Comparison of ENCODE assay signal across 8 mouse cellular contexts in the genomic region with DNA sequence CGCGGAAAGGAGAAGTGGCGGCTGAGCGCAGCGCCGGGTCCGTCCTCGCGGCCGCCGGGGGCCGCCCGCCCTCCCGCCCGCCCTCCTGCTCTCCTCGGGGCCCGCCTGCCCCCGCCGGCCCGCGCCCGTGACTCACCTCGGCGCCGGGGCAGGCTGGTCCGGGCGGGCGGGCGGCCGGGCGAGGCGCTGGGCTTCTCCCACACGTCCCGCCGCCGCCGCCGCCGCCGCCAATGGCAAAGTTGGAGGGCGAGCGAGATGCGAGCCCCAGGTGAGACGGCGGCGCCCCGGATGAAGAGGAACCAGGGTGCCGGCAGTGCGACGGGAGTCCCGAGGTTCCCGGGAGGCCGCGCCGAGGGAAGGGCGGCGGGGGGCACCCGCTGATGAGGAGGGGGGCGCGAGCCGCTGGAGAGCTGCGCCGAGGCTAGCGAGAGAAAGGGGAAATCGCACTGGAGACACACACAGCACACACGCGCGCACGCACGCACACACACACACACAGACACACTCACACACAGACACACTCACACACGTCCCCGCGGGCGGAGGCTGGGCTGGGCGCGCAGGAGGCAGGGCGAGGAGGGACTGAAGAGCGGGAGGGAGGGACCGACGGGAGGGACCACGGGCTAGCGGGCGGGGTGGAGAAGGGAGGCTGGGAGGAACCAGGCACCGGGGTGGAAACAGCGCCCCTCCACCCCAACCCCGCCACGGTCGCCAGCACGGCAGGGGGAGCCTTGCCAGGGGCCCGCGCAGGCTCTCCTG. TPM values are rescaled to one million over a fixed set of nuclear protein-coding genes. Genes with fewer than 3 reads are reported as not detected.
DNase-seq lines count a peak whose midpoint lies in the region; ATAC-seq lines count a peak whose summit lies in the region.

No protein-coding gene starts in this region.

- peak overlapping the region; percentile 76 for H3K4me2 ChIP-seq in heart, embryonic 16.5 days (ENCODE audit: low read depth, low read length)

- H3K27me3 ChIP-seq in erythroblast, embryonic 14.5 days (ENCODE audit: control insufficient read depth): peaks cover 35% of the 10 kb centered on the region
- no peaks in the 10 kb centered on the region for H3K27me3 ChIP-seq in heart, embryonic 16.5 days (ENCODE audit: control insufficient read depth, insufficient read depth, low read length)

- ATAC-seq in heart, embryonic 16.5 days (replicated peaks; ENCODE audit: extremely low read depth, insufficient read depth, low FRiP score): peak; percentile 89

- H3K27ac ChIP-seq in heart, embryonic 16.5 days (ENCODE audit: low read length): peak overlapping the region; percentile 94

- WGBS in heart, embryonic 16.5 days: 17% methylated on average over 51 of the region's 91 CpGs

- peak overlapping the region; percentile 87 for H3K9ac ChIP-seq in heart, embryonic 16.5 days (ENCODE audit: low read length)

- peak overlapping the region; percentile 72 for H3K4me3 ChIP-seq in erythroblast, embryonic 14.5 days (replicated peaks)
- H3K4me3 ChIP-seq in heart, embryonic 16.5 days (ENCODE audit: low read length): peak overlapping the region; percentile 72

- no peaks in the 10 kb centered on the region for H3K36me3 ChIP-seq in erythroblast, embryonic 14.5 days (ENCODE audit: control insufficient read depth)
- H3K36me3 ChIP-seq in heart, embryonic 16.5 days (ENCODE audit: control insufficient read depth, insufficient read depth): no peaks in the 10 kb centered on the region

- peak; percentile 91 for DNase-seq in CD4-positive helper T cell, adult 2 months (ENCODE audit: low read depth, low spot score)
- peak; percentile 70 for DNase-seq in adipocyte (ENCODE audit: low spot score)
- peak; percentile 82 for DNase-seq in kidney, postnatal 10 days
- DNase-seq in lung, postnatal 25 days (ENCODE audit: low spot score): peak; percentile 77
- DNase-seq in right cerebral cortex, postnatal 14 days: peak; percentile 30
- peak; percentile 77 to 81 for DNase-seq in urinary bladder, postnatal 4 days (ENCODE audit: low spot score in 2 of 2)

- H3K4me1 ChIP-seq in erythroblast, embryonic 14.5 days (ENCODE audit: control insufficient read depth): peaks cover 25% of the 10 kb centered on the region
- peaks cover 26% of the 10 kb centered on the region for H3K4me1 ChIP-seq in heart, embryonic 16.5 days (ENCODE audit: control insufficient read depth, insufficient read depth, low read length)

- H3K9me3 ChIP-seq in erythroblast, embryonic 14.5 days (ENCODE audit: control insufficient read depth, low read length): peaks cover 9% of the 10 kb centered on the region
- H3K9me3 ChIP-seq in heart, embryonic 16.5 days (replicated peaks; ENCODE audit: control insufficient read depth, low read length): no peaks in the 10 kb centered on the region

RNA-seq across cellular contexts. Expression of a gene that starts 9.0 kb away (rescaled TPM):
- 0.06 and 0.09 TPM in 2 replicates for polyA plus RNA-seq in erythroblast, embryonic 14.5 days (2012)
- 10.0 and 10.1 TPM in 2 replicates for polyA plus RNA-seq in heart, embryonic 16.5 days (2015; fragmentation: Nextera tagmentation; extraction: Ambion mirVana)

RNA-seq across cellular contexts. Expression of a gene that starts 59.4 kb away (rescaled TPM):
- 0.25 and 0.31 TPM in 2 replicates for polyA plus RNA-seq in erythroblast, embryonic 14.5 days (2012)
- 123 and 139 TPM in 2 replicates for polyA plus RNA-seq in heart, embryonic 16.5 days (2015; fragmentation: Nextera tagmentation; extraction: Ambion mirVana)

Comparison
In these comparisons a context has a peak if more than half of its experiments do, and no peak if none do; other contexts are left out.
1. Peak in every context shown above with its lines: DNase-seq, ATAC-seq, H3K4me3 ChIP-seq and H3K27ac ChIP-seq.
2. DNase-seq: peak in every context shown above with its lines; median percentile 91 in CD4-positive helper T cell, adult 2 months; 82 in kidney, postnatal 10 days; 79 in urinary bladder, postnatal 4 days; 77 in lung, postnatal 25 days; 70 in adipocyte; 30 in right cerebral cortex, postnatal 14 days.
3. RNA of a gene that starts 9.0 kb away (polyA plus RNA-seq): 10.0 to 10.1 TPM in heart, embryonic 16.5 days; 0.06 to 0.09 TPM in erythroblast, embryonic 14.5 days; every median in the first group is over 10 times any median in the second.
4. RNA of a gene that starts 59.4 kb away (polyA plus RNA-seq): 123 to 139 TPM in heart, embryonic 16.5 days; 0.25 to 0.31 TPM in erythroblast, embryonic 14.5 days; every median in the first group is over 10 times any median in the second.